Mouse (Mus musculus) stomach, postnatal 0 days (tissue): ENCODE data around the gene 4933425L06Rik.

Experiments
- CTCF ChIP-seq: IDR thresholded peaks from 2 replicates; pipeline ENCODE4 v1.5.1; 2016; ENCODE audit warnings: antibody characterized with exemption, low read depth, mild to moderate bottlenecking, moderate library complexity
- EP300 ChIP-seq: optimal IDR thresholded peaks from 2 replicates; pipeline ENCODE3; 2016; ENCODE audit warnings: antibody characterized with exemption

DNA sequence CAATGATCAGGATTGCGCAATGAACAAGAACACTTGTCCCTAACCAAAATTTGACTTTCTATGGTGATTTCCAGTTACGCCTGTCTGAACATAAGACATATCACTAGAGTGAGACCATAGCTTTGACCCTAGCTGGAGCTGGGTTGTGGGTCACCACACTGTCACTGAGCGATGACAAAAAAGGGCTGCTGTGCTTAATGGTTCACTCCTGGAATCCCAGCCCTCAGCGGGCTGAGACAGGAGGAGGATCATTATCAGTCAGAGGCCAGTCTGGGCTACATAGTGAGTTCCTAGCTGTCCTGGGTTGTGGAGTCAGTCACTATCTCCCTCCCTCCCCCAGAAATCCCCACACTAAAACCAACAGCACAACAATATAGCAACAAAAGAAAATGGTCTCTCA, 18.8 kb downstream of the 4933425L06Rik start:
- no peak for TF ChIP-seq EP300
- TF ChIP-seq CTCF = no peak
